Mouse (Mus musculus) spleen, postnatal 10 days (tissue): ENCODE measurements around the gene BC049715.

Source experiments
- DNase-seq, 2 experiments: peaks; one replicate each; pipeline ENCODE4 v3.0.0; 2021 to 2022; ENCODE audit warnings: low spot score in 2 of 2

BC049715 gene

GRCm38 (mm10) chr6:136827516-136827880 is at the start of gene BC049715:
Gene BC049715, plus strand, starts transcription at chr6:136827626.
- no peak for DNase-seq

GRCm38 (mm10) chr6:136781377-136781986 is 45.9 kb upstream of the BC049715 start, which contains the start of gene Gucy2c:
Gene Gucy2c, minus strand, starts transcription at chr6:136781765.
- DNase-seq, result no peak

- DNase-seq, result no peak
These were observed 45.3 kb upstream of the BC049715 start for GRCm38 (mm10) chr6:136782146-136782545.

GRCm38 (mm10) chr6:136782761-136783160 is 44.7 kb upstream of the BC049715 start:
- no peak for DNase-seq

- no peak for DNase-seq
These were observed 37.9 kb upstream of the BC049715 start for GRCm38 (mm10) chr6:136789391-136789971.

GRCm38 (mm10) chr6:136792884-136793758 is 34.3 kb upstream of the BC049715 start:
- no peak for DNase-seq

- no peak for DNase-seq
These were observed 33.4 kb upstream of the BC049715 start for GRCm38 (mm10) chr6:136793831-136794525.

GRCm38 (mm10) chr6:136795110-136795509 is 32.3 kb upstream of the BC049715 start:
- no peak for DNase-seq

GRCm38 (mm10) chr6:136795850-136796249 is 31.6 kb upstream of the BC049715 start:
- no peak for DNase-seq

- DNase-seq, result peak in 1 of 2 experiments; percentile 47
These were observed 29.3 kb upstream of the BC049715 start for GRCm38 (mm10) chr6:136797874-136798693.

GRCm38 (mm10) chr6:136800710-136801109 is 26.7 kb upstream of the BC049715 start:
- no peak for DNase-seq

GRCm38 (mm10) chr6:136801274-136801673 is 26.2 kb upstream of the BC049715 start:
- no peak for DNase-seq

GRCm38 (mm10) chr6:136803093-136803738 is 24.2 kb upstream of the BC049715 start:
- DNase-seq, result peak in 1 of 2 experiments; percentile 44

- peak; percentile 96 to 99 for DNase-seq
These were observed 23.4 kb upstream of the BC049715 start, which contains the start of gene Hist4h4 for GRCm38 (mm10) chr6:136803739-136804633. Gene Hist4h4, minus strand, starts transcription at chr6:136804415.

- peak in 1 of 2 experiments; percentile 38 for DNase-seq
These were observed 22.6 kb upstream of the BC049715 start for GRCm38 (mm10) chr6:136804705-136805408.

- no peak for DNase-seq
These were observed 22.0 kb upstream of the BC049715 start for GRCm38 (mm10) chr6:136805409-136805775.

- no peak for DNase-seq
These were observed 20.6 kb upstream of the BC049715 start for GRCm38 (mm10) chr6:136806819-136807218.

- DNase-seq, result no peak
These were observed 19.9 kb upstream of the BC049715 start for GRCm38 (mm10) chr6:136807395-136808013.
